Mouse (Mus musculus): Measurements from ENCODE around the gene Btbd35f15.
"Not testable (repeated sequence)": the region's sequence is repeated elsewhere in the genome, so short reads cannot be mapped to it uniquely, and the experiment has no call there.

The Btbd35f15 gene

DNA sequence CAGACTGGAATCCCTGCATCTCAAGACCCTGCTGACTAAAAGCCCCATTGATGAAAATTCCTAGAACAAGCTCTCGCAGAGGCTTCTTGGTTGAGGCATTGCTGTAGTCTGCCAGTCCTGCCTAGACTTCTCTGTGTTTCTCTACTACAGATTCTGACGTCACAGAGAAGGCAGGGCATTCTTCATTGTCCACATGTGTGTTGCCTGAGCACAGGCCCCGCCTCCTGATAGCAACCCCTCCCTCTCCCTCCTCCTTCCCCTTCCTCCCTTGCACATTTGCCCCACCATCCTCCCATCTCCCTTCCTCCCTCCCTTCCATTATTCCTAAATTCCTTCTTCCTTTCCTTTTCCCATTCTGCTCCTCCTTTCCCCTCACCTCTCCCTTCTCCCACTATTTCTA is at the start of gene Btbd35f15:
Btbd35f15 (minus strand) TSS at position 101 of the 400 bp plus-strand sequence.
- not testable (repeated sequence) for DNase-seq (ENCODE audit: low spot score in 2 of 2)
